Mouse (Mus musculus): ENCODE measurements at regions not wholly inside any gene's neighbourhood (a gene's known extent, or its start where the extent isn't known, plus 50 kb on each side); places are given as distances from the start of the nearest gene placed in this dataset.

- DNase-seq, result no peak
- Histone ChIP-seq H3K27ac (ENCODE audit: low read depth, low read length) (no peak overlapping the region), H3K4me1 (ENCODE audit: insufficient read depth) (no peaks in the 10 kb centered on the region), H3K9me3 (ENCODE audit: low read length) (0 out of 2 replicates have a peak, but pooled peaks cover 3% of the 10 kb centered on the region), H3K4me3 (ENCODE audit: low read depth, low read length) (no peak overlapping the region), H3K9ac (no peak overlapping the region), H3K36me3 (ENCODE audit: insufficient read depth) (no peaks in the 10 kb centered on the region), H3K4me2 (ENCODE audit: low read depth) (no peak overlapping the region), H3K27me3 (ENCODE audit: insufficient read depth, low read length) (no peaks in the 10 kb centered on the region)
- TF ChIP-seq CTCF (IDR thresholded peaks at IDR 0.05; ENCODE audit: low read depth), result no peak
- no peak for ATAC-seq
- WGBS, result 96% methylated on average over 3 of the region's 3 CpGs
Observed at GRCm38 (mm10) chr5:150866198-150866597, 86.2 kb upstream of the Kl start.

GRCm38 (mm10) chr5:150869954-150870353, 82.5 kb upstream of the Kl start:
- Histone ChIP-seq H3K4me1 (ENCODE audit: insufficient read depth) (no peaks in the 10 kb centered on the region), H3K27ac (ENCODE audit: low read depth, low read length) (no peak overlapping the region), H3K9ac (no peak overlapping the region), H3K36me3 (ENCODE audit: insufficient read depth) (no peaks in the 10 kb centered on the region), H3K9me3 (ENCODE audit: low read length) (0 out of 2 replicates have a peak, but pooled peaks cover 3% of the 10 kb centered on the region), H3K4me2 (ENCODE audit: low read depth) (no peak overlapping the region), H3K27me3 (ENCODE audit: insufficient read depth, low read length) (no peaks in the 10 kb centered on the region), H3K4me3 (ENCODE audit: low read depth, low read length) (no peak overlapping the region)
- WGBS, result 84% methylated on average over 4 of the region's 4 CpGs
- ATAC-seq (no peak), DNase-seq (no peak)
- no peak for TF ChIP-seq CTCF (IDR thresholded peaks at IDR 0.05; ENCODE audit: low read depth)

GRCm38 (mm10) chr5:150878805-150879204, 73.6 kb upstream of the Kl start:
- no peak for DNase-seq
- no peak overlapping the region for H3K4me3 ChIP-seq (ENCODE audit: low read depth, low read length)
- WGBS, result 84% methylated on average over 4 of the region's 4 CpGs

GRCm38 (mm10) chr5:150883676-150884075, 68.7 kb upstream of the Kl start:
- DNase-seq (no peak), ATAC-seq (no peak)
- no peak overlapping the region for H3K4me3 ChIP-seq (ENCODE audit: low read depth, low read length)
- no peak for TF ChIP-seq CTCF (IDR thresholded peaks at IDR 0.05; ENCODE audit: low read depth)
- H3K9me3 ChIP-seq (ENCODE audit: low read length), result no peaks in the 10 kb centered on the region
- H3K9ac ChIP-seq, result no peak overlapping the region
- H3K4me2 ChIP-seq (ENCODE audit: low read depth), result no peak overlapping the region
- WGBS, result 84% methylated on average over 2 of the region's 2 CpGs
- no peaks in the 10 kb centered on the region for H3K27me3 ChIP-seq (ENCODE audit: insufficient read depth, low read length)
- no peaks in the 10 kb centered on the region for H3K36me3 ChIP-seq (ENCODE audit: insufficient read depth)
- H3K27ac ChIP-seq (ENCODE audit: low read depth, low read length), result no peak overlapping the region
- no peaks in the 10 kb centered on the region for H3K4me1 ChIP-seq (ENCODE audit: insufficient read depth)

More at GRCm38 (mm10) chr5:150878805-150879204, 73.6 kb upstream of the Kl start:
- ATAC-seq, result no peak
- Histone ChIP-seq H3K27me3 (ENCODE audit: insufficient read depth, low read length) (no peaks in the 10 kb centered on the region), H3K9ac (no peak overlapping the region), H3K4me2 (ENCODE audit: low read depth) (no peak overlapping the region), H3K27ac (ENCODE audit: low read depth, low read length) (no peak overlapping the region), H3K4me1 (ENCODE audit: insufficient read depth) (no peaks in the 10 kb centered on the region), H3K36me3 (ENCODE audit: insufficient read depth) (no peaks in the 10 kb centered on the region), H3K9me3 (ENCODE audit: low read length) (no peaks in the 10 kb centered on the region)
- TF ChIP-seq CTCF (IDR thresholded peaks at IDR 0.05; ENCODE audit: low read depth), result no peak

GRCm38 (mm10) chr5:150890086-150890485, 62.3 kb upstream of the Kl start:
- Histone ChIP-seq H3K4me1 (ENCODE audit: insufficient read depth) (no peaks in the 10 kb centered on the region; the same call in 1 of the 2 replicates), H3K9me3 (ENCODE audit: low read length) (no peaks in the 10 kb centered on the region), H3K36me3 (ENCODE audit: insufficient read depth) (no peaks in the 10 kb centered on the region), H3K4me2 (ENCODE audit: low read depth) (no peak overlapping the region), H3K27me3 (ENCODE audit: insufficient read depth, low read length) (no peaks in the 10 kb centered on the region), H3K27ac (ENCODE audit: low read depth, low read length) (no peak overlapping the region), H3K9ac (no peak overlapping the region), H3K4me3 (ENCODE audit: low read depth, low read length) (no peak overlapping the region)
- TF ChIP-seq CTCF (IDR thresholded peaks at IDR 0.05; ENCODE audit: low read depth), result no peak
- WGBS, result 79% methylated on average over 4 of the region's 4 CpGs
- no peak for ATAC-seq
- DNase-seq, result no peak

GRCm38 (mm10) chr5:150891262-150891940, 61.0 kb upstream of the Kl start:
- Histone ChIP-seq H3K9me3 (ENCODE audit: low read length) (no peaks in the 10 kb centered on the region), H3K4me2 (ENCODE audit: low read depth) (no peak overlapping the region), H3K27me3 (ENCODE audit: insufficient read depth, low read length) (no peaks in the 10 kb centered on the region), H3K4me1 (ENCODE audit: insufficient read depth) (no peaks in the 10 kb centered on the region; the same call in 1 of the 2 replicates), H3K27ac (ENCODE audit: low read depth, low read length) (no peak overlapping the region), H3K9ac (no peak overlapping the region), H3K4me3 (ENCODE audit: low read depth, low read length) (no peak overlapping the region), H3K36me3 (ENCODE audit: insufficient read depth) (no peaks in the 10 kb centered on the region)
- ATAC-seq (no peak), DNase-seq (no peak)
- WGBS, result 60% methylated on average over 7 of the region's 7 CpGs
- no peak for TF ChIP-seq CTCF (IDR thresholded peaks at IDR 0.05; ENCODE audit: low read depth)

- Histone ChIP-seq H3K27ac (ENCODE audit: low read depth, low read length) (no peak overlapping the region), H3K4me3 (ENCODE audit: low read depth, low read length) (no peak overlapping the region), H3K36me3 (ENCODE audit: insufficient read depth) (no peaks in the 10 kb centered on the region), H3K4me1 (ENCODE audit: insufficient read depth) (no peaks in the 10 kb centered on the region; the same call in 1 of the 2 replicates), H3K9me3 (ENCODE audit: low read length) (no peaks in the 10 kb centered on the region), H3K4me2 (ENCODE audit: low read depth) (no peak overlapping the region), H3K9ac (no peak overlapping the region), H3K27me3 (ENCODE audit: insufficient read depth, low read length) (no peaks in the 10 kb centered on the region)
- peak; percentile 23; the same call in 1 of the 2 replicates for ATAC-seq
- DNase-seq, result no peak
- 37% methylated on average over 3 of the region's 3 CpGs for WGBS
- no peak for TF ChIP-seq CTCF (IDR thresholded peaks at IDR 0.05; ENCODE audit: low read depth)
Observed at GRCm38 (mm10) chr5:150894049-150894738, 58.2 kb upstream of the Kl start.
